Mouse (Mus musculus): ENCODE data around the gene Adamts12. TPM values are rescaled to one million over a fixed set of nuclear protein-coding genes. Genes with fewer than 3 reads are reported as not detected.

Adamts12 gene
- polyA plus RNA-seq, 1 experiment from 2014 or later: 1.4 TPM

DNA sequence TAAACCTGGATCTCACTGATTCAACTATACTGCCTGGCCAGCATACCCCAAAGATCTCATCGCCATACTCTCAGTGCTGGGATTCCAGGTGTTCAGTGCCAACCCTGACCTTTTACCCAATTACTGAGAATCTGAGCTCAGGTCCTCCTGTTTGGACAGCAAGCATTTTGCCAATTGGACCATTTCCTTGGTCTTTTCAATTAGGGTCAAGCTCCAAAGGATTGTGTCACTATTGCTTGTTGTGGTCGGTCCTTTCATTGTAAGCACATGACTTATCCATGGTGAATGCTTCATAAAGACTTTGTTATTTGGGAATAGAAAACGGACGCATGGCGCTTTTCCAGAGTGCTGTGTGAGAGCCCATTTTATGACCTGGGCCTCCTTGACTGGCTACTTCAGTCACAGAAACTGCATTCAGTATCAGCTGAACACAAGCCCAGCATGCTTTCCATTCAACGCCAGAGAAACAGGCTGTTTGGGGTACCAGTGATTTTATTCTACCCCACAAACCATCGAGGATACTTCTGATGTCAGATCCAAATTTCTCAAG is 133.7 kb downstream of the Adamts12 start:
- H3K9ac ChIP-seq (ENCODE audit: low read depth, low read length): no peak overlapping the region
- H3K4me2 ChIP-seq: no peak overlapping the region
- no peaks in the 10 kb centered on the region for H3K36me3 ChIP-seq (ENCODE audit: control insufficient read depth, insufficient read depth, low read length)
- H3K9me3 ChIP-seq (replicated peaks; ENCODE audit: control insufficient read depth, low read length): no peaks in the 10 kb centered on the region
- no peak for ATAC-seq (replicated peaks; ENCODE audit: insufficient number of reproducible peaks, low FRiP score, low TSS enrichment)
- H3K27me3 ChIP-seq (ENCODE audit: control insufficient read depth, insufficient read depth, low read length): no peaks in the 10 kb centered on the region
- H3K4me3 ChIP-seq (ENCODE audit: low read depth, low read length): no peak overlapping the region
- H3K4me1 ChIP-seq (ENCODE audit: control insufficient read depth, insufficient read depth, low read length): no peaks in the 10 kb centered on the region
- H3K27ac ChIP-seq (ENCODE audit: low read depth, low read length): no peak overlapping the region
- 86% methylated on average over 7 of the region's 7 CpGs for WGBS (ENCODE audit: insufficient replicate concordance)

- no peaks in the 10 kb centered on the region for H3K4me1 ChIP-seq (ENCODE audit: control insufficient read depth, insufficient read depth, low read length)
- WGBS (ENCODE audit: insufficient replicate concordance): 77% methylated on average over 6 of the region's 6 CpGs
- no peak overlapping the region for H3K4me3 ChIP-seq (ENCODE audit: low read depth, low read length)
- no peaks in the 10 kb centered on the region for H3K9me3 ChIP-seq (replicated peaks; ENCODE audit: control insufficient read depth, low read length)
- no peaks in the 10 kb centered on the region for H3K27me3 ChIP-seq (ENCODE audit: control insufficient read depth, insufficient read depth, low read length)
- H3K9ac ChIP-seq (ENCODE audit: low read depth, low read length): no peak overlapping the region
- H3K36me3 ChIP-seq (ENCODE audit: control insufficient read depth, insufficient read depth, low read length): no peaks in the 10 kb centered on the region
- H3K27ac ChIP-seq (ENCODE audit: low read depth, low read length): no peak overlapping the region
- H3K4me2 ChIP-seq: no peak overlapping the region
- ATAC-seq (replicated peaks; ENCODE audit: insufficient number of reproducible peaks, low FRiP score, low TSS enrichment): no peak
Observed at GRCm38 (mm10) chr15:11203084-11203483, 138.5 kb downstream of the Adamts12 start.

DNA sequence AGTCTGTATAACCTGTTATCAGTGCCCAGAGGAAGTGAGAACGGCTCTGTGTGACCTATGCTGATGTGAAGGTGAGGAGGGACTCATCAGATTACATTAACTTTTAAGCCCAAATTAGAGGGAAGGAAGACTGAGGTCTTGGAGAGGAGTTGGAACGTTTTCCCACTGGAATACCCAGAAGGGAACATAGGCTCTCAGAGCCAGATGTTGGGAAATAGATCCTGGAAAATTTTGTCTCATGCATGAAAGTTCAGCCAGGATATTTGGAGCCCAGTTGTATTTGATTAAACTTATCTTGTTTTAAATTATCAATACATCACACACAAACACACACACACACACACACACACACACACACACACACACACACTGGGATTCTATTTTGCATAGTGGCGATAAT is 140.3 kb downstream of the Adamts12 start:
- no peak overlapping the region for H3K27ac ChIP-seq (ENCODE audit: low read depth, low read length)
- H3K36me3 ChIP-seq (ENCODE audit: control insufficient read depth, insufficient read depth, low read length): no peaks in the 10 kb centered on the region
- no peaks in the 10 kb centered on the region for H3K27me3 ChIP-seq (ENCODE audit: control insufficient read depth, insufficient read depth, low read length)
- H3K9ac ChIP-seq (ENCODE audit: low read depth, low read length): no peak overlapping the region
- no peak overlapping the region for H3K4me2 ChIP-seq
- H3K9me3 ChIP-seq (replicated peaks; ENCODE audit: control insufficient read depth, low read length): no peaks in the 10 kb centered on the region
- 53% methylated on average over 3 of the region's 3 CpGs for WGBS (ENCODE audit: insufficient replicate concordance)
- no peak overlapping the region for H3K4me3 ChIP-seq (ENCODE audit: low read depth, low read length)
- no peaks in the 10 kb centered on the region for H3K4me1 ChIP-seq (ENCODE audit: control insufficient read depth, insufficient read depth, low read length)
- ATAC-seq (replicated peaks; ENCODE audit: insufficient number of reproducible peaks, low FRiP score, low TSS enrichment): no peak

GRCm38 (mm10) chr15:11210976-11211375 is 146.4 kb downstream of the Adamts12 start:
- no peaks in the 10 kb centered on the region for H3K9me3 ChIP-seq (replicated peaks; ENCODE audit: control insufficient read depth, low read length)
- no peaks in the 10 kb centered on the region for H3K36me3 ChIP-seq (ENCODE audit: control insufficient read depth, insufficient read depth, low read length)
- no peak overlapping the region for H3K4me2 ChIP-seq
- no peak overlapping the region for H3K4me3 ChIP-seq (ENCODE audit: low read depth, low read length)
- ATAC-seq (replicated peaks; ENCODE audit: insufficient number of reproducible peaks, low FRiP score, low TSS enrichment): no peak
- no peaks in the 10 kb centered on the region for H3K27me3 ChIP-seq (ENCODE audit: control insufficient read depth, insufficient read depth, low read length)
- no peaks in the 10 kb centered on the region for H3K4me1 ChIP-seq (ENCODE audit: control insufficient read depth, insufficient read depth, low read length)
- H3K27ac ChIP-seq (ENCODE audit: low read depth, low read length): no peak overlapping the region
- no peak overlapping the region for H3K9ac ChIP-seq (ENCODE audit: low read depth, low read length)
- WGBS (ENCODE audit: insufficient replicate concordance): 67% methylated on average over 6 of the region's 6 CpGs

- Histone ChIP-seq H3K4me1 (ENCODE audit: control insufficient read depth, insufficient read depth, low read length) (no peaks in the 10 kb centered on the region), H3K4me3 (ENCODE audit: low read depth, low read length) (no peak overlapping the region), H3K27me3 (ENCODE audit: control insufficient read depth, insufficient read depth, low read length) (no peaks in the 10 kb centered on the region), H3K9me3 (replicated peaks; ENCODE audit: control insufficient read depth, low read length) (no peaks in the 10 kb centered on the region), H3K9ac (ENCODE audit: low read depth, low read length) (no peak overlapping the region), H3K27ac (ENCODE audit: low read depth, low read length) (no peak overlapping the region), H3K36me3 (ENCODE audit: control insufficient read depth, insufficient read depth, low read length) (no peaks in the 10 kb centered on the region), H3K4me2 (no peak overlapping the region)
- WGBS (ENCODE audit: insufficient replicate concordance): 73% methylated on average over 4 of the region's 4 CpGs
- ATAC-seq (replicated peaks; ENCODE audit: insufficient number of reproducible peaks, low FRiP score, low TSS enrichment): no peak
Observed at GRCm38 (mm10) chr15:11233906-11234632, 169.5 kb downstream of the Adamts12 start.

GRCm38 (mm10) chr15:11240406-11240805 is 175.8 kb downstream of the Adamts12 start:
- no peak for ATAC-seq (replicated peaks; ENCODE audit: insufficient number of reproducible peaks, low FRiP score, low TSS enrichment)
- H3K9ac ChIP-seq (ENCODE audit: low read depth, low read length): no peak overlapping the region
- H3K4me1 ChIP-seq (ENCODE audit: control insufficient read depth, insufficient read depth, low read length): no peaks in the 10 kb centered on the region
- H3K9me3 ChIP-seq (replicated peaks; ENCODE audit: control insufficient read depth, low read length): no peaks in the 10 kb centered on the region
- H3K36me3 ChIP-seq (ENCODE audit: control insufficient read depth, insufficient read depth, low read length): no peaks in the 10 kb centered on the region
- H3K4me3 ChIP-seq (ENCODE audit: low read depth, low read length): no peak overlapping the region
- no peak overlapping the region for H3K27ac ChIP-seq (ENCODE audit: low read depth, low read length)
- WGBS (ENCODE audit: insufficient replicate concordance): 81% methylated on average over 3 of the region's 3 CpGs
- no peaks in the 10 kb centered on the region for H3K27me3 ChIP-seq (ENCODE audit: control insufficient read depth, insufficient read depth, low read length)
- H3K4me2 ChIP-seq: no peak overlapping the region

GRCm38 (mm10) chr15:11241288-11241687 is 176.7 kb downstream of the Adamts12 start:
- 69% methylated on average over 2 of the region's 2 CpGs for WGBS (ENCODE audit: insufficient replicate concordance)
- no peaks in the 10 kb centered on the region for H3K9me3 ChIP-seq (replicated peaks; ENCODE audit: control insufficient read depth, low read length)

DNA sequence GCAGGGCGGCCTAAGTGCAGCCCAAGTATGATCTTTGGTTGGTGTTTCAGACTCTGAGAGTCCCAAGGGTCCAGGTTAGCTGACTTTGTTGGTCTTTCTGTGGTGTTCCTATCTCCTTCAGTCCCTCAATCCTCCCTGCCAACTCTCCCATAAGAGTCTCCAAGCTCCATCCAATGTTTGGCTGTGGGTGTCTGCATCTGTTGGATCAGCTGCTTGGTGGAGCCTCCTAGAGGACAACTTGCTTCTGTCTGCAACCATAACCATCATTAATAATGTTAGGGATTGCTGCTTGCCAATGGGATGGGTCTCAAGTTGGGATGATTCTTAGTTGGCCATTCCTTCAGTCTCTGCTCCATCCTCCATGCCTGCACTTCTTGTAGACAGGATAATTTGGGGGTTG is 181.8 kb downstream of the Adamts12 start:
- Histone ChIP-seq H3K4me3 (ENCODE audit: low read depth, low read length) (no peak overlapping the region), H3K9me3 (replicated peaks; ENCODE audit: control insufficient read depth, low read length) (no peaks in the 10 kb centered on the region), H3K36me3 (ENCODE audit: control insufficient read depth, insufficient read depth, low read length) (no peaks in the 10 kb centered on the region), H3K9ac (ENCODE audit: low read depth, low read length) (no peak overlapping the region), H3K4me1 (ENCODE audit: control insufficient read depth, insufficient read depth, low read length) (no peaks in the 10 kb centered on the region), H3K27me3 (ENCODE audit: control insufficient read depth, insufficient read depth, low read length) (no peaks in the 10 kb centered on the region), H3K27ac (ENCODE audit: low read depth, low read length) (no peak overlapping the region), H3K4me2 (no peak overlapping the region)
- 62% methylated on average over 1 of the region's 1 CpGs for WGBS (ENCODE audit: insufficient replicate concordance)
- ATAC-seq (replicated peaks; ENCODE audit: insufficient number of reproducible peaks, low FRiP score, low TSS enrichment): no peak

More at GRCm38 (mm10) chr15:11241288-11241687, 176.7 kb downstream of the Adamts12 start:
- no peak overlapping the region for H3K4me3 ChIP-seq (ENCODE audit: low read depth, low read length)
- H3K36me3 ChIP-seq (ENCODE audit: control insufficient read depth, insufficient read depth, low read length): no peaks in the 10 kb centered on the region
- no peaks in the 10 kb centered on the region for H3K4me1 ChIP-seq (ENCODE audit: control insufficient read depth, insufficient read depth, low read length)
- no peak overlapping the region for H3K9ac ChIP-seq (ENCODE audit: low read depth, low read length)
- no peak overlapping the region for H3K27ac ChIP-seq (ENCODE audit: low read depth, low read length)
- ATAC-seq (replicated peaks; ENCODE audit: insufficient number of reproducible peaks, low FRiP score, low TSS enrichment): no peak
- no peaks in the 10 kb centered on the region for H3K27me3 ChIP-seq (ENCODE audit: control insufficient read depth, insufficient read depth, low read length)
- H3K4me2 ChIP-seq: no peak overlapping the region

Measured in heart, embryonic 11.5 days (tissue).